Mouse (Mus musculus) kidney, adult 2 months (tissue): ENCODE data around the gene Tnfrsf9.

Experiments used
- CTCF ChIP-seq: fragments of 200-500 bp; conservative IDR thresholded peaks from 2 replicates; pipeline ENCODE4 v1.5.1; 2011; ENCODE audit warnings: low read depth, mild to moderate bottlenecking, control low read depth, low read length, moderate library complexity, mixed read lengths; ENCODE audit not compliant: insufficient read depth, insufficient read length
- POLR2A ChIP-seq: fragments of 200-500 bp; IDR thresholded peaks from one replicate; pipeline ENCODE4 v1.6.1; 2011; ENCODE audit warnings: low read depth, low read length, control low read depth

DNA sequence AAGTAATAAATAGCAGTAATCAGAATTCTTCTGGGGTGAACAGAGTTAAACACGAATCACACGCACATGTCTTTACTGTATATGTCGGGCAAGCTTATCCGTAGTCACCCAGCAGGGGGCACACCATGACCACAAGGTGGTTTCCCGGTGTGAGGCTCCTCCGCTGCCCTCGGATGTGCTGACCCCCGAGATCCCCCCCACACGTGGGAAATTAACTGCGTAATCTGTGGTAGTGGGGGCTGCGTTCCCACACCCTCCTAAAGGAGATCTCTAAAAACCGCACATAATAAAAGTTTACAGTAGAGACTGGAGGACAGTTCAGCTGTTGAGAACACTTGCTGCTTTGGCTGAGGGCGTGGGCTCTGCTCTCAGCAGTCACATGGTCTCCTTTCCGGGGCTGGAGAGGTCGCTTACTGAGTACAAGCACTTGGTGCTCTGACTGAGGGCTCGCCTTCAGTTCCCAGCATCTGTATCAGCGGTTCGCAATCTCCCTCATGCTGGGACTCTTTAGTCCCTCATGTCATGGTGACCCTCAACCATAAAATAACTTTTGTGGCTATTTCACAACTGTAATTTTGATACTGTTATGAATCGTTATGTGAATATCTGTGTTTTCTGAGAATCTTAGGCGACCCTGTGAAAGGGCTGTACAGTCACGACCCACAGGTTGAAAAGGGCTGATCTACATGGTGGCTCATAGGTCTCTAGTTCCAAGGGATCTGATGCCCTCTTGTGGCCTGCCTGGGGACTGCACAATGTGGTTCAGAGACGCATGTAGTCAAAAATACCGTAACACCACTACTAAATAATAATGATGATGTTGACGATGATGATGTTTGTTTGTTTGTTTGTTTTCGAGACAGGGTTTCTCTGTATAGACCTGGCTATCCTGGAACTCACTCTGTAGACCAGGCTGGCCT is 50.5 kb downstream of the Tnfrsf9 start:
- TF ChIP-seq CTCF (peak; percentile 92), POLR2A (no peak)
